ENCODE assay signal across 5 mouse cellular contexts in genomic region chr5:105356393-105356792, GRCm38 (mm10). TPM values are rescaled to one million over a fixed set of nuclear protein-coding genes. Genes with fewer than 3 reads are reported as not detected.
A peak's percentile ranks its signal among the peaks of the same experiment; 100 is the strongest.
DNase-seq lines count a peak whose midpoint lies in the region; ATAC-seq lines count a peak whose summit lies in the region.
"Not testable (repeated sequence)": the region's sequence is repeated elsewhere in the genome, so short reads cannot be mapped to it uniquely, and the experiment has no call there.

No protein-coding gene starts in this region.

- H3K4me3 ChIP-seq in macrophage (ENCODE audit: inconsistent target) = not testable (repeated sequence)

- DNase-seq in 416B (ENCODE audit: low read depth) = peak; percentile 36

- H3K79me2 ChIP-seq in macrophage (ENCODE audit: inconsistent target) = not testable (repeated sequence)

- ATAC-seq in granulocyte monocyte progenitor cell, adult 5-6 weeks (replicated peaks; ENCODE audit: poor library complexity, severe bottlenecking) = peak; percentile 99
- peak; percentile 27 to 62; a peak in 2 of 4 replicates for ATAC-seq in hematopoietic stem cell, adult 5-6 weeks (replicated peaks in 1 of 2; ENCODE audit: insufficient read depth in 1 of 2, low FRiP score in 2 of 2, low TSS enrichment in 1 of 2, low read depth in 1 of 2, poor library complexity in 2 of 2, severe bottlenecking in 2 of 2)
- peak; percentile 98 for ATAC-seq in megakaryocyte progenitor cell, adult 5-6 weeks (replicated peaks; ENCODE audit: poor library complexity)

- not testable (repeated sequence) for H3K36me3 ChIP-seq in macrophage (ENCODE audit: inconsistent target)

- WGBS in macrophage (ENCODE audit: missing documents) = 25% methylated on average over 1 of the region's 1 CpGs

- H3K27ac ChIP-seq in macrophage = peak overlapping the region; percentile 21

RNA-seq across cellular contexts. Expression of gene Lrrc8b, which starts 59.2 kb away (rescaled TPM):
- 16.1 and 19.8 TPM in 2 replicates for total RNA-seq in granulocyte monocyte progenitor cell, adult 5-6 weeks (2014; fragmentation: Nextera tagmentation)
- total RNA-seq in granulocyte monocyte progenitor cell, adult 5-6 weeks (2017) = 6.5 and 9.7 TPM in 2 replicates
- 10.0 and 10.4 TPM in 2 replicates for total RNA-seq in hematopoietic stem cell, adult 5-6 weeks (2017)
- total RNA-seq in macrophage (2018; cell fraction: chromatin; rRNA removed) = 10 to 100 TPM in 8 of 26 experiments, 1 to 10 TPM in 18; 2.7 to 36.3 (median 5.5) TPM
- total RNA-seq in macrophage (2018; cell fraction: cytosol; rRNA removed) = 10 to 100 TPM in 12 of 26 experiments, 1 to 10 TPM in 14; 4.8 to 22.2 (median 9.8) TPM
- total RNA-seq in macrophage (2018; cell fraction: nucleus; rRNA removed) = 10 to 100 TPM in 17 of 26 experiments, 1 to 10 TPM in 9; 5.0 to 31.2 (median 10.5) TPM
- 4.6 to 9.9 TPM (median 4.8 TPM) in 3 replicates for polyA plus RNA-seq in macrophage (2018)
- total RNA-seq in megakaryocyte progenitor cell, adult 5-6 weeks (2015) = 15.3 and 20.5 TPM in 2 replicates
- total RNA-seq in megakaryocyte progenitor cell, adult 5-6 weeks (2017) = 8.0 and 9.5 TPM in 2 replicates

Comparison
In these comparisons a context has a peak if more than half of its experiments do, and no peak if none do; other contexts are left out.
1. ATAC-seq: peak in every context shown above with its lines; median percentile 99 in granulocyte monocyte progenitor cell, adult 5-6 weeks; 98 in megakaryocyte progenitor cell, adult 5-6 weeks; 44 in hematopoietic stem cell, adult 5-6 weeks.